23 mouse cellular contexts compared by ENCODE assay signal in genomic region chr16:84698708-84699107, GRCm38 (mm10). TPM values are rescaled to one million over a fixed set of nuclear protein-coding genes. Genes with fewer than 3 reads are reported as not detected.
DNase-seq lines count a peak whose midpoint lies in the region; ATAC-seq and TF ChIP-seq lines count a peak whose summit lies in the region.
"Had no signal": no experiment of that assay in that cellular context is flagged by ENCODE, and none has a peak within 500 bp of the region (broad histone marks: within the 10 kb centered on the region; RNA-seq: fewer than 3 reads in every experiment).

No protein-coding gene starts in this region.

- in situ Hi-C loops in CH12.LX (cut with MboI; ENCODE audit: low pct_ligation_motif_present, low pct_unique_long_range_greater_than_20kb, low sequenced_read_pairs) = no loop called here

- peak; percentile 97 for DNase-seq in 416B (ENCODE audit: low read depth)
- DNase-seq in CH12.LX (ENCODE audit: extremely low read depth) = no peak
- peak; percentile 19 for DNase-seq in adipocyte (ENCODE audit: low spot score)
- DNase-seq in gastrocnemius, adult 8-10 months (ENCODE audit: low spot score in 2 of 2) = no peak
- no peak for DNase-seq in ovary, adult 18-20 months (ENCODE audit: low spot score)
- DNase-seq: cerebellum, adult 8-10 months; heart, postnatal 4 days; kidney, adult 8-10 months; kidney, postnatal 14 days; left cerebral cortex, postnatal 4 days; lung, embryonic 14.5 days; lung, postnatal 36 days; right cerebral cortex, postnatal 25 days; spleen, adult 18-20 months had no signal

- no peak overlapping the region for H3K4me2 ChIP-seq in CH12.LX (ENCODE audit: insufficient read depth, low read depth, poor library complexity, severe bottlenecking)
- no peak overlapping the region for H3K4me2 ChIP-seq in neural tube, embryonic 15.5 days
- H3K4me2 ChIP-seq: heart, embryonic 15.5 days; hindbrain, embryonic 15.5 days; limb, embryonic 15.5 days; lung, embryonic 14.5 days had no signal

- no peak overlapping the region for H3K27ac ChIP-seq in CH12.LX (ENCODE audit: insufficient read depth, low read depth)
- H3K27ac ChIP-seq in neural tube, embryonic 15.5 days (replicated peaks) = no peak overlapping the region
- H3K27ac ChIP-seq: embryonic facial prominence, embryonic 10.5 days; heart, embryonic 15.5 days; hindbrain, embryonic 15.5 days; limb, embryonic 15.5 days; liver, embryonic 14.5 days had no signal

- TF ChIP-seq RAD21 in CH12.LX (IDR thresholded peaks at IDR 0.05; ENCODE audit: low read depth, low read length) = no peak

- H3K79me2 ChIP-seq in CH12.LX (replicated peaks; ENCODE audit: control insufficient read depth, extremely low read depth, insufficient read depth, poor library complexity, severe bottlenecking) = peaks cover 25% of the 10 kb centered on the region

- no peak overlapping the region for H3K4me3 ChIP-seq in CH12.LX (replicated peaks in 1 of 3; ENCODE audit: low read depth in 2 of 3, low read length in 2 of 3, poor library complexity in 1 of 3)
- H3K4me3 ChIP-seq in neural tube, embryonic 15.5 days (replicated peaks) = no peak overlapping the region
- H3K4me3 ChIP-seq: embryonic facial prominence, embryonic 10.5 days; heart, embryonic 15.5 days; hindbrain, embryonic 15.5 days; limb, embryonic 15.5 days had no signal

- TF ChIP-seq CTCF in CH12.LX (conservative IDR thresholded peaks at IDR 0.05 in 1 of 2, IDR thresholded peaks at IDR 0.05 in 1 of 2; ENCODE audit: low read depth in 2 of 2, low read length in 2 of 2) = no peak

- no peaks in the 10 kb centered on the region for H3K9me3 ChIP-seq in CH12.LX (replicated peaks; ENCODE audit: low read length)
- no peaks in the 10 kb centered on the region for H3K9me3 ChIP-seq in neural tube, embryonic 15.5 days (replicated peaks)
- H3K9me3 ChIP-seq: embryonic facial prominence, embryonic 10.5 days; heart, embryonic 15.5 days; hindbrain, embryonic 15.5 days; limb, embryonic 15.5 days had no signal

- TF ChIP-seq POLR2A in CH12.LX (IDR thresholded peaks at IDR 0.05; ENCODE audit: low read depth, low read length) = no peak

- peak; percentile 69 to 79 for ATAC-seq in hematopoietic stem cell, adult 5-6 weeks (replicated peaks in 1 of 2; ENCODE audit: insufficient read depth in 1 of 2, low FRiP score in 2 of 2, low TSS enrichment in 1 of 2, low read depth in 1 of 2, poor library complexity in 2 of 2, severe bottlenecking in 2 of 2)
- ATAC-seq in neural tube, embryonic 15.5 days (ENCODE audit: low FRiP score) = no peak
- ATAC-seq: CD4-positive, CD25-positive, alpha-beta regulatory T cell, adult 4 months; midbrain, embryonic 16.5 days had no signal

- WGBS in neural tube, embryonic 15.5 days = 70% methylated on average over 6 of the region's 6 CpGs

- no peaks in the 10 kb centered on the region for H3K27me3 ChIP-seq in CH12.LX (replicated peaks)
- H3K27me3 ChIP-seq in neural tube, embryonic 15.5 days (replicated peaks) = peaks cover 14% of the 10 kb centered on the region
- H3K27me3 ChIP-seq: heart, embryonic 15.5 days; limb, embryonic 15.5 days had no signal

- H3K36me3 ChIP-seq in CH12.LX (replicated peaks in 1 of 2; ENCODE audit: control insufficient read depth in 1 of 2, insufficient read depth in 1 of 2, low read length in 1 of 2) = peaks cover 0 to 7% of the 10 kb centered on the region in 2 experiments
- no peaks in the 10 kb centered on the region for H3K36me3 ChIP-seq in neural tube, embryonic 15.5 days
- H3K36me3 ChIP-seq: embryonic facial prominence, embryonic 10.5 days; heart, embryonic 15.5 days; hindbrain, embryonic 15.5 days; limb, embryonic 15.5 days had no signal

- dilution Hi-C loops in CH12.LX (cut with MboI; ENCODE audit: extremely low pct_ligation_motif_present, extremely low pct_unique_long_range_greater_than_20kb, low sequenced_read_pairs) = no loop called here

- no peak for TF ChIP-seq EP300 in CH12.LX (IDR thresholded peaks at IDR 0.05; ENCODE audit: low read length)

- H3K9ac ChIP-seq in CH12.LX (ENCODE audit: insufficient read depth, low read depth) = no peak overlapping the region
- H3K9ac ChIP-seq in neural tube, embryonic 15.5 days (replicated peaks) = no peak overlapping the region
- H3K9ac ChIP-seq: heart, embryonic 15.5 days; hindbrain, embryonic 15.5 days; limb, embryonic 15.5 days; liver, embryonic 14.5 days; lung, embryonic 14.5 days had no signal

- H3K4me1 ChIP-seq in CH12.LX (ENCODE audit: control insufficient read depth in 1 of 2, insufficient read depth in 2 of 2) = peaks cover 7 to 20% of the 10 kb centered on the region in 2 experiments; a peak in 3 of 4 replicates
- H3K4me1 ChIP-seq in neural tube, embryonic 15.5 days = peaks cover 9% of the 10 kb centered on the region
- H3K4me1 ChIP-seq: heart, embryonic 15.5 days had no signal

TF ChIP-seq in CH12.LX, 34 proteins besides CTCF, POLR2A, EP300 and RAD21:
- TF ChIP-seq TCF12 (IDR thresholded peaks at IDR 0.05; ENCODE audit: low read depth, low read length) (no peak), CHD2 (IDR thresholded peaks at IDR 0.05; ENCODE audit: low read length) (no peak), ELF1 (IDR thresholded peaks at IDR 0.05; ENCODE audit: low read depth, low read length) (no peak), ZNF384 (IDR thresholded peaks at IDR 0.05; ENCODE audit: low read depth, low read length) (peak; percentile 65), ZKSCAN1 (IDR thresholded peaks at IDR 0.05; ENCODE audit: borderline replicate concordance, low read depth, low read length) (no peak), USF2 (conservative IDR thresholded peaks at IDR 0.05; ENCODE audit: low read depth, low read length) (no peak), UBTF (IDR thresholded peaks at IDR 0.05; ENCODE audit: low read depth, low read length) (no peak)

RNA-seq across cellular contexts. Expression of gene Mrpl39, which starts 36.8 kb away (rescaled TPM):
- 123 and 128 TPM in 2 replicates for total RNA-seq in CH12.LX (2012; rRNA removed)
- total RNA-seq in CH12.LX (2014; rRNA removed) = 110 and 112 TPM in 2 replicates
- 97.4 and 102 TPM in 2 replicates for polyA plus RNA-seq in CH12.LX (2012; ENCODE audit: insufficient read length, low read depth)
- total RNA-seq in hematopoietic stem cell, adult 5-6 weeks (2017) = 40.1 and 61.8 TPM in 2 replicates
- polyA plus RNA-seq in neural tube, embryonic 15.5 days (2015; fragmentation: Nextera tagmentation; extraction: Ambion mirVana) = 38.7 and 39.6 TPM in 2 replicates
- total RNA-seq in gastrocnemius, adult 8-10 months (2022) = 10 to 100 TPM; 12.0 to 14.5 (median 13.7) TPM

Comparison
In these comparisons a context has a peak if more than half of its experiments do, and no peak if none do; other contexts are left out.
1. DNase-seq: peak in 416B (single experiment) and adipocyte (single experiment); none in CH12.LX (single experiment), gastrocnemius, adult 8-10 months (0 of 2) and ovary, adult 18-20 months (single experiment).